Comparison of ENCODE assay signal across 19 mouse cellular contexts in genomic region chr2:100812546-100812945, GRCm38 (mm10).
"Had no signal": no experiment of that assay in that cellular context is flagged by ENCODE, and none has a peak within 500 bp of the region (broad histone marks: within the 10 kb centered on the region; RNA-seq: fewer than 3 reads in every experiment).

No protein-coding gene starts in this region.

- H3K4me1 ChIP-seq: limb, embryonic 13.5 days; midbrain, embryonic 10.5 days; neural tube, embryonic 12.5 days; stomach, embryonic 15.5 days had no signal

- H3K4me2 ChIP-seq: limb, embryonic 13.5 days; neural tube, embryonic 12.5 days; stomach, embryonic 15.5 days had no signal

- H3K27me3 ChIP-seq: limb, embryonic 13.5 days; neural tube, embryonic 12.5 days; stomach, embryonic 15.5 days had no signal

- H3K9ac ChIP-seq: limb, embryonic 13.5 days; liver, embryonic 14.5 days; neural tube, embryonic 12.5 days; stomach, embryonic 15.5 days had no signal

- H3K36me3 ChIP-seq: limb, embryonic 13.5 days; midbrain, embryonic 10.5 days; neural tube, embryonic 12.5 days; stomach, embryonic 15.5 days had no signal

- H3K4me3 ChIP-seq: layer of hippocampus, adult 2 months; limb, embryonic 13.5 days; midbrain, embryonic 10.5 days; myocyte; neural tube, embryonic 12.5 days; stomach, embryonic 15.5 days had no signal

- DNase-seq: kidney, adult 11 months; kidney, adult 9 months; kidney, postnatal 36 days; left cerebral cortex, postnatal 4 days; lung, adult 18-20 months; lung, postnatal 36 days; midbrain, embryonic 14.5 days; right cerebral cortex, postnatal 14 days; thymus, adult 2 months; thymus, postnatal 25 days had no signal

- ATAC-seq: lung, postnatal 0 days had no signal

- H3K27ac ChIP-seq: kidney, postnatal 0 days; layer of hippocampus, adult 2 months; limb, embryonic 13.5 days; liver, embryonic 14.5 days; midbrain, embryonic 10.5 days; neural tube, embryonic 12.5 days; stomach, embryonic 15.5 days had no signal

- H3K9me3 ChIP-seq: limb, embryonic 13.5 days; midbrain, embryonic 10.5 days; neural tube, embryonic 12.5 days; stomach, embryonic 15.5 days had no signal
